Mouse (Mus musculus): ENCODE measurements around the gene Frs2. TPM values are rescaled to one million over a fixed set of nuclear protein-coding genes. Genes with fewer than 3 reads are reported as not detected.
A peak's percentile ranks its signal among the peaks of the same experiment; 100 is the strongest.
"Not testable (repeated sequence)": the region's sequence is repeated elsewhere in the genome, so short reads cannot be mapped to it uniquely, and the experiment has no call there.

The Frs2 gene
- total RNA-seq, 2 experiments from 2014 or later = 28.3 to 29.3 TPM

DNA sequence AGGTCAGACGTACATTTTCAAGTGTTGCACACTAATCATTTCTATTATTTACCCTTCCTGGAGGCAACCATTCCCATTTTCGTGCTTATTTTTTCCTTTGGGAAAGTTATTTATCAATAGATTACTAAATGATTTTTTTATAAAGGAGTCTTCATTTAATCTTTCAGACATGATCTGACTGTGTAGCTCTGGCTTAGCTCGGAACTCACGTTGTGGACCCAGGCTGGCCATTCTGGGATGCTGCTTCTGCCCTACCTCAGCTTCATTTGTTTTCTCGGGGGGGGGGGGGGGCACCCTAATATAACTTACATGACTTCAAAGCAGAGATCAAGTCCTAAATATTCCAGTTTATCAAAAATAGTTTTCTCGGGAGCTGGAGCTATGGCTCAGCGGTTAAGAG, 84.3 kb downstream of the Frs2 start:
- no peak for DNase-seq (ENCODE audit: low spot score in 2 of 2)
- intact Hi-C loops (cut with DNase I) = loop anchor here (5.0 to 10.0 kb wide), 3 partner anchors 83 to 641 kb away; partner anchors contain the start of gene Frs2

DNA sequence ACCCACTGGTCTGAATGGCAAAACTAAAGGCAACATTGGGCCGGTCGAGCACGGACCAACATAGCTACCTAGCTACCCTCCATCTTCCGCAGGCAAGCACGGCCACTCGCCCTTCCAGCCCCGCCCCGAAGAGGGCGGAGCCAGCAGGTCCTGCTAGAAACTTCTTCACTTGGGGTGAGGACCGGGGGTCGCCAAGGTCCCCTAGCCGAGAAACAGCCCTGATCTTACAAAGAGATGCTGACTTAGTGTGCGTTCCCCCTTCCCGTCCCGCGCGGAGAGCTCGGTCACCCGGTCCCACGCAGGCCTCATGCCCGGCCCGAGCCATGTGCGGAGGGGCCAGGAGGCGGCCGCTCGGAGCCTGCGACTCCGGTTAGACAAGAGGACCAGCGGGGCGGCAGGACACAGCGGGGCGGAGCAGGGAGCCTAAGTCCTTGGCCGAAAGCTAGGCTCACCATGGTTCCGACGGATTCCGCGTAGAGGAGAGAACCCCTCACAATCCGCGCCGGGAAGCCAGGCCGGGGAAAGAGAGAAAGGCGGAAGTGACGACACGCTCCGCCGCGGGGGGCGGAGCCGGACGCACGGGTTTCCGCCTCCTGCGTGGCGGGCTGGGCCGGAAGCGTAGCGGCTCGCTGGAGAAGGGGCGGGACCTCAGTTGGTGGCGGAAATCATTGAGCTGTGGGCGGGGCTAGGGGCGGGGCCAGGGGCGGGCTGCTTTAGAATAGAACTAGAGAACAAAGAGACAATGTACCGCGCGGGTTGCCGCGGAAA, 84.9 kb downstream of the Frs2 start, which contains the start of gene Cct2:
Gene Cct2 (minus strand): TSS at position 561 of the 768 bp plus-strand sequence.
- DNase-seq (ENCODE audit: low spot score in 2 of 2) = peak; percentile 90 to 91
- intact Hi-C loops (cut with DNase I) = loop anchor here (5.0 to 10.0 kb wide), 3 partner anchors 84 to 641 kb away; partner anchors contain the start of gene Frs2

DNA sequence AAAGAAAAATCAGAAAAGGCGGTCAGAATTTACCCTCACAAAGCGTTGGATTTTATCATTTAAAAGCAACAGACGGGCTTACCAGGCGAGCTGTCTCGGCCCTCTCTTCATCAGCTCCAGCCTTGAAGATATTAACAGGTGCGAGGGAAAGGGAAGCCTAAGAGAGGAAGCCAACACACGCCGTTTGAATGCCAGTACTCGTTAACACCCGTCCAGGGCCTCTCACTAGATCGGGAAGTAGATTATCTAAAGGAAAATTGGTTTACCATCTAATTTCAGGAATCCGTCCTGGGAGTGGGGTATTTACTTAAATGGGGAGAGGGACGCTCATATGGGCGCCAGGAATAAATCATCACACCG, 85.5 kb downstream of the Frs2 start:
- no peak for DNase-seq (ENCODE audit: low spot score in 2 of 2)
- intact Hi-C loops (cut with DNase I) = loop anchor here (5.0 to 10.0 kb wide), 3 partner anchors 84 to 642 kb away; partner anchors contain the start of gene Frs2

DNA sequence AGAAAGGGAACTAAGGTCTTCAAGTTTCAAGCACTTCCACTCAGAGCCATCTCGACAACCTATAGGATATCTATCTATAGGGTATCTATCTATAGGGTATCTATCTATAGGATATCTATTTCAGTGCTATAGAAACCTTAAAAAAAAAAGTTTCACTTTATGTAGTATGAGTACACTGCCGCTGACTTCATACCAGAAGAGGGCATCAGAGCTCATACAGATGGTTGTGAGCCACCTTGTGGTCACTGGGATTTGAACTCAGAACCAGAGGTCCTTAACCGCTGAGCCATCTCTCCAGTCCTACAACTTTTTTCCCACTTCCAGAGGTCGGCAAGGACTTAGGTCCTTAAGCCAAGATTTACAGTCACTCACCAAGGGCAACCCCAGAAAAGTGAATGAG, 92.7 kb downstream of the Frs2 start:
- intact Hi-C loops (cut with DNase I) = no loop called here

DNA sequence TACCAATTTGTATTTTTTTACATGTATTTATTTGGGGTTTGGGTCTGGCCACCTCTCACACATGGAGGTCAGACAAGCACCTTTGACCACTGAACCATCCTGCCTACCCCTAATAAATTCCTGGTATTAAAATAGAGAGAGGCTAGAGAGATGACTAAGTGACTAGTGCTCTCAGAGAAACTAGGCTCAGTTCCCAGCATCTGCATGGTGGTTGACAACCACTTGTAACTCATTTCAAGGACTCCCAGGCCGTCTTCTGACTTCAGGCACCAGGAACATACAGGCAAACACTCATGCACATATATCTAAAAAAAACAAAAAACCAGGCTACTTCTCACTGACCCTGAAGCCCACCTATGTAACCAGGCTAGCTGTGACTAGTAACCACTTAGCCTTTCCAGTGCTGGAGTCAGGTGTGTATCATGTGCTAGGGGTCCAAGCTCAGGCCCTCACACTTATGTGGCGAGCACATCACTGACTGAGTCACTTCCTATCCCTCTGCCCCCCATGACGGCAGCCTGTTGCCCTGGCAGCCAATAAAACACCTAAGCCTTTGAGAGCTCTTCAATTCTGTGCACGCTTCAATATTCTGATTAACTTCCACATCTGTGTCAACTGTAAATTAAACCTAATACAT, 98.3 kb downstream of the Frs2 start:
- DNase-seq (ENCODE audit: low spot score in 2 of 2) = no peak
- intact Hi-C loops (cut with DNase I) = no loop called here

More for the DNA sequence above, 92.7 kb downstream of the Frs2 start:
- no peak for DNase-seq (ENCODE audit: low spot score in 2 of 2)

DNA sequence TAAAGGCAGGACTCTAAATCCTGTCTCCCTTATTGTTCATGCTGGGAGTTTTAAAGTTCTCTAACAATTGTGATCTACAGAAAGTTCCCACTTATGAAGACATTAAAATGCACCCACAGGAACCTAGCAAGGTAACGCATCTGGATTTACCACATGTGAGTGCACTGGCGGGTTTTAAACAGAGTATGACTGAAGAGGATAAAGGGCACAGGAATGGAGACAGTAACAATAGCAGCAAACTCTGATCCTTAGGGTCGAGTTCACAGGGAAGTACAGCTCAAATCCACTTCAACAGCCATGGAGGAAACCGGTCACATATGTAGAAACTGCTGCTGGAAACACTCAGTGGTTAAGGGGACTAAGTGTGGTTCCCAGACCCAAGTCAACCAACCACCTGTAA, 99.1 kb downstream of the Frs2 start:
- DNase-seq (ENCODE audit: low spot score in 2 of 2) = no peak
- intact Hi-C loops (cut with DNase I) = no loop called here

DNA sequence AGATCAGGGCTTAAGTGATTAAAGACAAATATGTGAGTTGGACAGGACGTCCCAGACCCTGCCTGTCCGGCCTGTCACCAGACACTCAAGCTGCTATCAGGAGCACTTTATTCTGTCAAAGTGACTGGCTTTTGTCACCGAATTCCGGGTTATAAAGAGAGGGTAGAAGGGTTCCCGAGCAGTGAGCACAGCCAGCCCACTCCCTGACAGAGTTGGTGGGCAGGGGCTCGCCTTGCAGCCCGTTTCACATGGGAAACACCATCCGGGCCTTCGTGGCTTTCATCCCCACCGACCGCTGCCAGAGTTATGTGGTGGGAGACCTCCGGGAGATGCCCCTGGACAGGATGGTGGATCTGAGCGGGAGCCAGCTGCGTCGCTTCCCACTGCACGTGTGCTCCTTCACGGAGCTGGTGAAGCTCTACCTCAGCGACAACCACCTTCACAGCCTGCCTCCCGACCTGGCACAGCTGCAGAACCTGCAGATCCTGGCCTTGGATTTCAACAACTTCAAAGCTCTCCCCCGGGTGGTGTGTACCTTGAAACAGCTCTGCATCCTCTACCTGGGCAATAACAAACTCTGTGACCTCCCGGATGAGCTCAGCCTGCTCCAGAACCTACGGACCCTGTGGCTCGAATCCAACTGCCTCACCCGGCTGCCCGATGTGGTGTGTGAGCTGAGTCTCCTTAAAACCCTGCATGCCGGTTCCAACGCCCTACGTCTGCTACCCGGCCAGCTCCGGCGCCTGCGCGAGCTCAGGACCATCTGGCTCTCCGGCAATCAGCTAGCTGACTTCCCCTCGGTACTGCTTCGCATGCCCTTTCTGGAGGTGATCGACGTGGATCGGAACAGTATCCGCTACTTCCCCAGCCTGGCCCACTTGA, 102.9 kb downstream of the Frs2 start, which contains the start of gene Lrrc10:
Gene Lrrc10 (plus strand): TSS at position 167 of the 882 bp plus-strand sequence.
- intact Hi-C loops (cut with DNase I) = no loop called here
- DNase-seq (ENCODE audit: low spot score in 2 of 2) = no peak

DNA sequence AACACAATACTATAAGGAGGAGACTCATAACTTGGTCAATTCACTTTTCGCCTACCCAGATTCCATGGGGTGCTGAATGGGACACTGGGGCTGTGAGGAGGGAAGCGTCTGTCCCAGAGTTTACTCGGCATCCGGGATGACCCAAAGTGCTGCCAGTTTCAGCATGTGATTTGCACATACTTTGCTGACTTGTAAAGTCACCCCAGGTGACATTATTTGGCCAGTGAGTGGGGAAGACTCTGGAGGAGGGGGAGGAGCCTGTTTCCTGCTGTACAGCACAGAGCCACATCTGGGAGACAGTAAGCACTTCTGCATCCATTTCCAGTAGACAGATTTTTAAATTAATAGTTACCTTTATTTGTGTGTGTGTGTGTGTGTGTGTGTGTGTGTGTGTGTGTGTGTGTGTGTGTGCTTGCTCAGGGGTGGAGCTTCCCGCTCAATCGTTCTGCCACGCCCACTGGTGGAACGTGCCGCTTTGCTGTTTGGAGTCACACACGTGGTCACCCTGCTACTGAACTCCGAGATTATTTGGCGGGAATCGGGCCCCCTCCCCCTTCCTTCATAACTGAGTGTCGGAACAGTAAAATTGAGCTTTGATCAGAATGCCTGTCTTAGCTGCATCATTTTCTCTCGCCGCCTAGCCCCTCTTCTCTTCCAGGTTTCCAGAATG, 104.7 kb downstream of the Frs2 start:
- DNase-seq (ENCODE audit: low spot score in 2 of 2); intact Hi-C loops (cut with DNase I): not testable (repeated sequence)

DNA sequence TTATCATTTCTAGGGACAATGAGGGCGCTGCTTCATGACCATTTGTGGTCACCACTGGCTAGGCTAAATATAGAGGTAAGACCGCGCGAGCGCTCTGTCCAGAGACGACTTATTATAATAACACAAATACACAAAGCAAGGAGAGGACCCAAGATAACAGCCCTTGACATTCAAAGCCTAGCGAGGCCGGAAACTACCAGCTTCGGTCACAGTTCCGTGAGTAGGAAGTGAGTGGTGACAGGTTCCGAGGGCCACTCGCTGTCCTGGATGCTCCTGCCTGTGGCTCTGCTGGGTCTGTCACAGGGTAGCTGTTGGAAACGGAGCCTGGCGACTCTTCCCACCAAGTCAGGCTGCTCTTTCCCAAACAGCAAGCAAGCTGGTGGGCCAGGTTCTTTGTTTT, 106.0 kb downstream of the Frs2 start:
- intact Hi-C loops (cut with DNase I) = no loop called here
- no peak for DNase-seq (ENCODE audit: low spot score in 2 of 2)

DNA sequence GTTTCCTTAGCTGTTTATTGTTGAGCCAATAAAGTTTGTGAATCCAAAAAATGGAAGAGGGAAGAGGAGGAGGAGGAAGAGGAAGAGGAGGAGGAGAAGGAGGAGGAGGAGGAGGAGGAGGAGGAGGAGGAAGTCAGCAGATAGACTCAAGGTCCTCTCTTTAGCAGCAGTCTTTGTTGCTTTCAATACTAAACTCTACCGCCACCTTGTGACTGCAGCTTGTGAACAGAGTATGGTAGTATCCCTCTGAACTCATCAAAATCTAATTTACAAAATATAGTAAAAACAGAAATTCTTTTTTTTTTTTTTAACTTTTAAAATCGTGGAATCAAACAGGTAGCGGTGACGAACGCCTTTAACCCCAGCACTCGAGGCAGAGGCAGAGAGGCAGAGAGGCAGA, 108.0 kb downstream of the Frs2 start:
- DNase-seq (ENCODE audit: low spot score in 2 of 2) = peak in 1 of 2 experiments; percentile 51
- intact Hi-C loops (cut with DNase I) = no loop called here

DNA sequence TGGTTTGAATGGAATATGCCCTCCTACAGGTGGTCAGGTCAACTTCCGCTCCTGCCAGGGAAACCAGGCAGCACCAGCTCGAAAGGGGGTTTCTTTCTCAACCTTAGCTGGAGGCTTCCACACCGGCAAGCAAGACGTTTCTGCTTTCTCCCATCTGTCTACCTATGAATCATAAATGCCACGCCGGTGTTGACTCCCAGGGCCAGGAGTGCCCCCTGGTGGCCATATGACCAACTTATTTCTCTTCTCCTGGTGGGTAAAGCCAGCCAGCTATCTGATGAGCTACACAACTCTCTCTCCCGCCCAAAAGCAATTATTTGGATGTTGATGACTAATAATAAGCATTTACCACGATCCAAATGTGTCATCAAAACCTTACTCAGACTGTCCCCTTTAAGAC, 114.5 kb downstream of the Frs2 start:
- intact Hi-C loops (cut with DNase I) = loop anchor here (10.0 kb wide), 1 partner anchor 89 kb away; no protein-coding TSS in a partner anchor

DNA sequence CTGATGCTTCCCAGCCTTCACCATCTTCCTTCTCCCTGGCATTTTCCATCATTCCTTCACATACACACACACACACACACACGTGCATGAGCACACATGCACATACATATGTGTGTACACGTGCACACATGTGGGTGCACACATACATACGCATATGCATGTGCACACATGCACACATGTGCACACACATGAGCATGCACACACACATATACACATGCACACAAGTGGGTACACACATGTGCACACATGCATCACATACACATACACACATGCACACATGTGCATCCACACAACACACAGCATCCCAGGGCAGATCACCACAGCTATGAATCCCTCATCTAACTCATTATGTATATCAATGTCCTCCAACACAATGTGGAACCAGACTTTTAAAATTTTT, 117.2 kb downstream of the Frs2 start:
- DNase-seq (ENCODE audit: low spot score in 2 of 2) = no peak
- intact Hi-C loops (cut with DNase I) = loop anchor here (10.0 kb wide), 1 partner anchor 86 kb away; no protein-coding TSS in a partner anchor

More for the DNA sequence above, 114.5 kb downstream of the Frs2 start:
- peak; percentile 86 to 90 for DNase-seq (ENCODE audit: low spot score in 2 of 2)

DNA sequence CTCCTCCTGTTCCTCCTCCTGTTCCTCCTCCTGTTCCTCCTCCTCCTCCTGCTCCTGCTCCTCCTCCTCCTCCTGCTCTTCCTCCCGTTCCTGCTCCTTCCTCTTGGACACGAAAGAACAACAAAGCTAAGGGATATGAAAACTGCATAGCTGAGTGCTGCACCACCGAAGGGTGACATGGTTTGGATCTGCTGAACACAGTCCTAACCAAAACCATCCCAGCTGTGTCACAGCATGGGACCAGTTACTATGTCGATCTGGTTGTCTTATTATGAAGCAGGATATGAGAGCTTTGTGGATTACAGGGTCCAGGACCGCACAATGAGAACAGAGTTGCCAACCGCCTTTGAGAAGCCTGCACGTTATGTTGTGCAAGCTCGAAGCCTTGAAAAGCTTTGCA, 122.2 kb downstream of the Frs2 start:
- no peak for DNase-seq (ENCODE audit: low spot score in 2 of 2)
- intact Hi-C loops (cut with DNase I) = no loop called here

DNA sequence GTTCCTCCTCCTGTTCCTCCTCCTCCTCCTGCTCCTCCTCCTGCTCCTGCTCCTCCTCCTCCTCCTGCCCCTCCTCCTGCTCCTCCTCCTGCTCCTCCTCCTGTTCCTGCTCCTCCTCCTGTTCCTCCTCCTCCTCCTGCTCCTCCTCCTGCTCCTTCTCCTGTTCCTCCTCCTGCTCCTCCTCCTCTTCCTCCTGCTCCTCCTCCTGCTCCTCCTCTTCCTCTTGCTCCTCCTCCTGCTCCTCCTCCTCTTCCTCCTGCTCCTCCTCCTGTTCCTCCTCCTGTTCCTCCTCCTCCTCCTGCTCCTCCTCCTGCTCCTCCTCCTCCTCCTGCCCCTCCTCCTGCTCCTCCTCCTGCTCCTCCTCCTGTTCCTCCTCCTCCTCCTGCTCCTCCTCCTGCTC, 122.6 kb downstream of the Frs2 start:
- intact Hi-C loops (cut with DNase I); DNase-seq (ENCODE audit: low spot score in 2 of 2): not testable (repeated sequence)

DNA sequence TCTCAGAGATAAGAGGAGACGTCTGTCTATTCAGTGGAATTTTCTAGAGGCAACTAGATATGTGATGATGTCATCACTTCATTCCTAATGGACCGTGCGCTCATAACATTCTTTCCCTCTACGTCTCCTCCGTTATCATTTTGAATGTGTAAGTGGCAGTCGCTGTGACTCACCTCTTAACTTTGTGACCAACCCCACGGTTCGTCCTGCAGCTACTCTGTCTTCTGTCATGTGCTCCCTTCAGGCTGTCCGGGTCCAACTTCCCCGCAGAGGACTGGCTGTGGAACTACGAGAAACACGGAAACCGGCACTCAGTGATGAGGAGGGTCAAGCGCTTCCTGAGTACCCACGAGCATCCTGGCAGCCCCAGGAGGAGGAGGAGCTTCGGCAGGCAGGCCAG, 124.6 kb downstream of the Frs2 start:
- intact Hi-C loops (cut with DNase I) = no loop called here
- DNase-seq (ENCODE audit: low spot score in 2 of 2) = no peak

DNA sequence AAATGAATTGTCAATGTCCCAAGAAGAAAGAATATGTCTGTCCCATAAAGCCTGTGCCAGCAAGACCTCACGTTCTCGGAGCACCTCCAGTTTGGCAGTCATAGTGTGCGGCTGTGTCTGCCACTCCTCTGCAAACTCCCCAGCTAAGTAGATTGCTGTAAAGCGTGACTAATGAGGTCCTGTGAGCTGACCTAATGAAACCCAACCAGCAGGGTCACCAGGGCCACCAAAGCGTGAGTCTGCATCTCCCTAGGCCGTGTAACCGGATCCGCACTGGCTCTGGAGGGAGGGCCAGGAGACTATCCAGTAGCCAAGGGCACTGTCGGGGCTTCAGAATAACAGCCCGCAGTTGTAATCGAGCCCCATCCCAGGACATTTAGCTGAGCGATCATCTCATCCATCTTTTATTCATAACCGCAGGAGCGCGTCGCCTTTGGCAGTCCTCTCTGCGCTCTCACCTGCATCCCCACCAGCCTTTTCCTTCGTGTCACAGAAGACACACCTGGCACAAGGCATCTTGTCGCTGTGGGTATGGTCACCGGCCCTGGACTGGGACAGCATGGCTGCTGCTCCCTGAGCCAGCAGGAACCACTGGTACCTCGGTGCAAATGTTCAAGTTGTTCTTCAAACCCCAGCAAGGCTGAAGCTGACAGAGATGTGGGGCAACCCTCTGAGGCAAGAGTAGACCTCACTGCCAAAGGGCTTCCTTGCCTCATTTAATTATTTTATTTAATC, 127.1 kb downstream of the Frs2 start:
- intact Hi-C loops (cut with DNase I) = no loop called here
- no peak for DNase-seq (ENCODE audit: low spot score in 2 of 2)

Data from left cerebral cortex, postnatal 14 days (tissue).